Mouse (Mus musculus): ENCODE measurements at regions not wholly inside any gene's neighbourhood (a gene's known extent, or its start where the extent isn't known, plus 50 kb on each side); places are given as distances from the start of the nearest gene placed in this dataset.

DNA sequence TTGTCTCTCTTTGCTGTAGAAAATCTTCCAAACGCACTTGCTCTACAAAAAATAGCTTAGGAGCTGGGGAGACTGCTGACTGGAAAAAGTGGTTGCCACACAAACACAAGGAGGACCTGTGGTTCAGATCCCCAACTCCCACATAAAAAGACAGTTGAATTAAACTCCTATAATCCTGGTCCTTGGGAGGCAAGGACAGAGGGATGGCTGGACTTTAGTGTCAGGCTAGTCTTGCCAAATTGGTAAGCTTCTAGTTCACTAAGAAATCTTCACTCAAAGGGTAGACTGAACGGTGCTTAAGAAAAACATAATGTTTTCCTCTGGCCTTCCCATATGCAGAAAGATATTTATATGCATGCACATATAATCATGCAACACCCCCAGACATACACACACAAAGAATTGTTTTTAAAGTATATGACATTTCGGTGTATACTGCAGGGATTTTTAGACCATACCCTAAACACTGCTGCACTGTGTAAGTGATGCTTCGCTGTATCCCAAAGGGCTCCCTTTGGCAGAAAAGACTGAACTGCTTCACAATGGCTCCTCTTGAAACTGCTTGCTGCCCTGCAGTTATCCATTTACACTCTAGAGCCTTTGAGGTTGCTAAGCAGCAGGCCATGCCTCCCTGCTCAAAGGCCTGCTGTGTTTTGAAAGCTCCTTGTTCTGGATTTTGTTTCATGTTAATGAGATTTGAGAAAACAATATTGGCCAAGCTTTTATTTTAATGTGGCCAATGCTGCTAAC is 1299.3 kb downstream of the Zfp704 start:
- peak; percentile 81 for ATAC-seq (ENCODE audit: low FRiP score, low TSS enrichment)
- no peak overlapping the region for H3K9ac ChIP-seq (replicated peaks; ENCODE audit: low read length)
- peak overlapping the region; percentile 63 for H3K27ac ChIP-seq (replicated peaks; ENCODE audit: low read depth, low read length)
- no peaks in the 10 kb centered on the region for H3K9me3 ChIP-seq (ENCODE audit: control insufficient read depth, low read length)
- no peak overlapping the region for H3K4me3 ChIP-seq (replicated peaks; ENCODE audit: low read depth, low read length)
- peak; percentile 72 for DNase-seq
- 16% methylated on average over 4 of the region's 4 CpGs for WGBS
- no peak overlapping the region for H3K4me2 ChIP-seq (ENCODE audit: low read length)
- H3K36me3 ChIP-seq (ENCODE audit: control insufficient read depth, insufficient read depth, low read length), result no peaks in the 10 kb centered on the region
- H3K4me1 ChIP-seq (ENCODE audit: control insufficient read depth, insufficient read depth, low read length), result peaks cover 4% of the 10 kb centered on the region
- H3K27me3 ChIP-seq (ENCODE audit: control insufficient read depth, insufficient read depth, low read length), result no peaks in the 10 kb centered on the region

DNA sequence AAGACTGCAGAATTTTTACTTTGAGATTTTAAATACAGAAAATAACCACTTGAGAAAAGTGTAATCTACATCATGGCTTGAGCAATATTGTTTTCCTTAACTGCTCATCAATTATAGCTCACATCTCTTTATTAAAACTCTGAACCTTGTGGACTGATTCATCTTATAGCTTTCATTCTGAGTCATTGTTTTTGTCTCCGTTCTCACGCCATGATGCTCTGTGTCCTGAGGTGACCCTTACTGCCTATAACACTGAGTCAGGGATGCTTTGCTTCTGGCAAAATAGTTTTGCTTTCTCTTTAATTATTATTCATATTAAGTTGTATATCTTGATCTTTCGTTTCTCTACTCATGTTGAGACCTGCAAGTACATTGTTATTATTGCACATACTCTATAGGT is 1302.6 kb downstream of the Zfp704 start:
- 84% methylated on average over 3 of the region's 3 CpGs for WGBS
- Histone ChIP-seq H3K9ac (replicated peaks; ENCODE audit: low read length) (no peak overlapping the region), H3K9me3 (ENCODE audit: control insufficient read depth, low read length) (no peaks in the 10 kb centered on the region), H3K27me3 (ENCODE audit: control insufficient read depth, insufficient read depth, low read length) (no peaks in the 10 kb centered on the region), H3K36me3 (ENCODE audit: control insufficient read depth, insufficient read depth, low read length) (no peaks in the 10 kb centered on the region), H3K4me3 (replicated peaks; ENCODE audit: low read depth, low read length) (no peak overlapping the region), H3K4me1 (ENCODE audit: control insufficient read depth, insufficient read depth, low read length) (peaks cover 4% of the 10 kb centered on the region), H3K27ac (replicated peaks; ENCODE audit: low read depth, low read length) (no peak overlapping the region), H3K4me2 (ENCODE audit: low read length) (no peak overlapping the region)
- ATAC-seq (ENCODE audit: low FRiP score, low TSS enrichment) (no peak), DNase-seq (no peak)

- ATAC-seq (ENCODE audit: low FRiP score, low TSS enrichment) (no peak), DNase-seq (no peak)
- Histone ChIP-seq H3K27ac (replicated peaks; ENCODE audit: low read depth, low read length) (no peak overlapping the region), H3K4me2 (ENCODE audit: low read length) (no peak overlapping the region), H3K36me3 (ENCODE audit: control insufficient read depth, insufficient read depth, low read length) (no peaks in the 10 kb centered on the region), H3K4me3 (replicated peaks; ENCODE audit: low read depth, low read length) (no peak overlapping the region), H3K4me1 (ENCODE audit: control insufficient read depth, insufficient read depth, low read length) (no peaks in the 10 kb centered on the region; the same call in 1 of the 2 replicates), H3K9ac (replicated peaks; ENCODE audit: low read length) (no peak overlapping the region), H3K27me3 (ENCODE audit: control insufficient read depth, insufficient read depth, low read length) (no peaks in the 10 kb centered on the region), H3K9me3 (ENCODE audit: control insufficient read depth, low read length) (no peaks in the 10 kb centered on the region)
These were observed 1305.1 kb downstream of the Zfp704 start for GRCm38 (mm10) chr3:8304784-8305183.

GRCm38 (mm10) chr3:8293036-8293435 is 1316.8 kb downstream of the Zfp704 start:
- H3K27ac ChIP-seq (replicated peaks; ENCODE audit: low read depth, low read length), result no peak overlapping the region
- 82% methylated on average over 1 of the region's 1 CpGs for WGBS
- H3K4me1 ChIP-seq (ENCODE audit: control insufficient read depth, insufficient read depth, low read length), result no peaks in the 10 kb centered on the region
- H3K9me3 ChIP-seq (ENCODE audit: control insufficient read depth, low read length), result no peaks in the 10 kb centered on the region
- DNase-seq, result no peak
- H3K36me3 ChIP-seq (ENCODE audit: control insufficient read depth, insufficient read depth, low read length), result no peaks in the 10 kb centered on the region
- no peak overlapping the region for H3K4me3 ChIP-seq (replicated peaks; ENCODE audit: low read depth, low read length)
- ATAC-seq (ENCODE audit: low FRiP score, low TSS enrichment), result no peak
- H3K9ac ChIP-seq (replicated peaks; ENCODE audit: low read length), result no peak overlapping the region
- H3K27me3 ChIP-seq (ENCODE audit: control insufficient read depth, insufficient read depth, low read length), result no peaks in the 10 kb centered on the region
- no peak overlapping the region for H3K4me2 ChIP-seq (ENCODE audit: low read length)

DNA sequence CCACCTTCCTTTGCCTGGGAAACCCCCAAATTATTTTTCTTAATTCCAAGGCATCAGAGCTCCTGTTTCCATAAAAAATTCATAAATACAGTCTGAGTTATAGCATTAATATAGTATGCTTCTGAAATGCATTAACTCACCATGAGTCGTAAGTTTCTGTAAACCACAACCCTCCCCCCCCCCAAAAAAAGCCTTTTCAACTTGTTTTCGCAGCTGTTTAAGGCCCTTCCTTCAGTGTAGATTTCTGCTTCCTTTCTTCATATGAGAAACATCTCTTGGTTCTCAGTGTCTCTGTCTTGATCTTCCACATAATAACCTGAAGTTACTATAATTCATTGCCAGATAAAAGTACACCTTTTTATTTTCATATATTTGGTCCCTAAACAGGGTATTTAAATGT is 1320.3 kb downstream of the Zfp704 start:
- WGBS, result 92% methylated on average over 2 of the region's 2 CpGs

GRCm38 (mm10) chr3:8288437-8288836 is 1321.4 kb downstream of the Zfp704 start:
- Histone ChIP-seq H3K9me3 (ENCODE audit: control insufficient read depth, low read length) (no peaks in the 10 kb centered on the region), H3K4me2 (ENCODE audit: low read length) (no peak overlapping the region), H3K36me3 (ENCODE audit: control insufficient read depth, insufficient read depth, low read length) (no peaks in the 10 kb centered on the region), H3K4me3 (replicated peaks; ENCODE audit: low read depth, low read length) (no peak overlapping the region), H3K4me1 (ENCODE audit: control insufficient read depth, insufficient read depth, low read length) (no peaks in the 10 kb centered on the region), H3K9ac (replicated peaks; ENCODE audit: low read length) (no peak overlapping the region), H3K27ac (replicated peaks; ENCODE audit: low read depth, low read length) (no peak overlapping the region), H3K27me3 (ENCODE audit: control insufficient read depth, insufficient read depth, low read length) (no peaks in the 10 kb centered on the region)
- ATAC-seq (ENCODE audit: low FRiP score, low TSS enrichment), result no peak
- DNase-seq, result no peak
- 74% methylated on average over 1 of the region's 1 CpGs for WGBS

More for the DNA sequence above, 1320.3 kb downstream of the Zfp704 start:
- no peak overlapping the region for H3K27ac ChIP-seq (replicated peaks; ENCODE audit: low read depth, low read length)
- DNase-seq (no peak), ATAC-seq (ENCODE audit: low FRiP score, low TSS enrichment) (no peak)
- H3K4me3 ChIP-seq (replicated peaks; ENCODE audit: low read depth, low read length), result no peak overlapping the region
- H3K9ac ChIP-seq (replicated peaks; ENCODE audit: low read length), result no peak overlapping the region
- no peak overlapping the region for H3K4me2 ChIP-seq (ENCODE audit: low read length)
- no peaks in the 10 kb centered on the region for H3K4me1 ChIP-seq (ENCODE audit: control insufficient read depth, insufficient read depth, low read length)
- no peaks in the 10 kb centered on the region for H3K27me3 ChIP-seq (ENCODE audit: control insufficient read depth, insufficient read depth, low read length)
- H3K36me3 ChIP-seq (ENCODE audit: control insufficient read depth, insufficient read depth, low read length), result no peaks in the 10 kb centered on the region
- H3K9me3 ChIP-seq (ENCODE audit: control insufficient read depth, low read length), result no peaks in the 10 kb centered on the region

DNA sequence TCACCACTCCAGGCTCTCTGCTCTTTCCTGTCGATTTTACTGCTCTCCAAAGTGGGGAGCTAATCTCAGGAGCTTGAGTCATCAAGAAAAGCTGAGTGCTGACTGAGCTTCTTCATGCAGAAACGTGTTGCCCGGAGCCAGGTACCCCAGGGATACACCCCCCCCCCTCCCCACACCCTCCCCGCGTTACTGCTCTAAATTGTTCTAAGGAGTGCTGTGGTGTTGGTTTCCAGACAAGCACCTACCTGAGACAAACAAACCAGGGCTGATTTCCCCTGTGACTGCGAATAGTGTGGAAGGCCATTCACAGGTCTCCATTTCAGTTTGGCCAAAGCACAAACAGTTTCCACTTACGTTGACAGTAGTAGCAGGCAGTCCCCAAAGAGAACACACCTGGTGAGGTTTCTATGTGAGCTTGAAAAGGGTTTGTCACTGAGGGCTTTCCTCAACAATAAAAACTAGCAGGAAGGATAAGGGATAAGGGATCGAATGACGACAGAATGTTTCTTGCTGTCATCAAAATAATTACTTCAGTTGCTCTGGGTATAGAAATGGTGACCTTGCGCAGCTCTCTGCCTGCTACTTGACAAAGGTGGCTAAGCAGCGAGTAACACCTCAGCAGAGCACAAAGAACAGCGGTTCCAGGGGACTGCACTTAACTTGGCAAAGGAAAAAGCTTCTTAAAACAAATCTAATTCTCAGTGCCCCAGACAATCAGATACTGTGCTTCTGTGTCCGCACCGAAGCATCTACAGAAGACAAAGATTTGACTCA is 1325.0 kb downstream of the Zfp704 start:
- Histone ChIP-seq H3K9ac (replicated peaks; ENCODE audit: low read length) (no peak overlapping the region), H3K4me3 (replicated peaks; ENCODE audit: low read depth, low read length) (no peak overlapping the region), H3K36me3 (ENCODE audit: control insufficient read depth, insufficient read depth, low read length) (no peaks in the 10 kb centered on the region), H3K27ac (replicated peaks; ENCODE audit: low read depth, low read length) (no peak overlapping the region), H3K4me2 (ENCODE audit: low read length) (no peak overlapping the region), H3K27me3 (ENCODE audit: control insufficient read depth, insufficient read depth, low read length) (no peaks in the 10 kb centered on the region), H3K4me1 (ENCODE audit: control insufficient read depth, insufficient read depth, low read length) (no peaks in the 10 kb centered on the region), H3K9me3 (ENCODE audit: control insufficient read depth, low read length) (no peaks in the 10 kb centered on the region)
- ATAC-seq (ENCODE audit: low FRiP score, low TSS enrichment) (no peak), DNase-seq (no peak)
- 67% methylated on average over 14 of the region's 14 CpGs for WGBS

- Histone ChIP-seq H3K4me2 (ENCODE audit: low read length) (no peak overlapping the region), H3K4me1 (ENCODE audit: control insufficient read depth, insufficient read depth, low read length) (no peaks in the 10 kb centered on the region), H3K27me3 (ENCODE audit: control insufficient read depth, insufficient read depth, low read length) (no peaks in the 10 kb centered on the region), H3K9ac (replicated peaks; ENCODE audit: low read length) (no peak overlapping the region), H3K27ac (replicated peaks; ENCODE audit: low read depth, low read length) (no peak overlapping the region), H3K36me3 (ENCODE audit: control insufficient read depth, insufficient read depth, low read length) (no peaks in the 10 kb centered on the region), H3K9me3 (ENCODE audit: control insufficient read depth, low read length) (no peaks in the 10 kb centered on the region), H3K4me3 (replicated peaks; ENCODE audit: low read depth, low read length) (no peak overlapping the region)
- WGBS, result 59% methylated on average over 2 of the region's 2 CpGs
- ATAC-seq (ENCODE audit: low FRiP score, low TSS enrichment) (no peak), DNase-seq (no peak)
These were observed 1327.5 kb downstream of the Zfp704 start for GRCm38 (mm10) chr3:8282411-8282810.

GRCm38 (mm10) chr3:8276661-8277060 is 1333.2 kb downstream of the Zfp704 start:
- ATAC-seq (ENCODE audit: low FRiP score, low TSS enrichment) (no peak), DNase-seq (no peak)
- no peaks in the 10 kb centered on the region for H3K36me3 ChIP-seq (ENCODE audit: control insufficient read depth, insufficient read depth, low read length)
- H3K27ac ChIP-seq (replicated peaks; ENCODE audit: low read depth, low read length), result no peak overlapping the region
- no peak overlapping the region for H3K9ac ChIP-seq (replicated peaks; ENCODE audit: low read length)
- H3K4me3 ChIP-seq (replicated peaks; ENCODE audit: low read depth, low read length), result no peak overlapping the region
- H3K4me2 ChIP-seq (ENCODE audit: low read length), result no peak overlapping the region
- H3K9me3 ChIP-seq (ENCODE audit: control insufficient read depth, low read length), result no peaks in the 10 kb centered on the region
- WGBS, result 80% methylated on average over 1 of the region's 1 CpGs
- no peaks in the 10 kb centered on the region for H3K27me3 ChIP-seq (ENCODE audit: control insufficient read depth, insufficient read depth, low read length)
- no peaks in the 10 kb centered on the region for H3K4me1 ChIP-seq (ENCODE audit: control insufficient read depth, insufficient read depth, low read length)

All from midbrain, embryonic 14.5 days (tissue).